Mouse (Mus musculus): Measurements from ENCODE around the gene Gm45233.

The Gm45233 gene

DNA sequence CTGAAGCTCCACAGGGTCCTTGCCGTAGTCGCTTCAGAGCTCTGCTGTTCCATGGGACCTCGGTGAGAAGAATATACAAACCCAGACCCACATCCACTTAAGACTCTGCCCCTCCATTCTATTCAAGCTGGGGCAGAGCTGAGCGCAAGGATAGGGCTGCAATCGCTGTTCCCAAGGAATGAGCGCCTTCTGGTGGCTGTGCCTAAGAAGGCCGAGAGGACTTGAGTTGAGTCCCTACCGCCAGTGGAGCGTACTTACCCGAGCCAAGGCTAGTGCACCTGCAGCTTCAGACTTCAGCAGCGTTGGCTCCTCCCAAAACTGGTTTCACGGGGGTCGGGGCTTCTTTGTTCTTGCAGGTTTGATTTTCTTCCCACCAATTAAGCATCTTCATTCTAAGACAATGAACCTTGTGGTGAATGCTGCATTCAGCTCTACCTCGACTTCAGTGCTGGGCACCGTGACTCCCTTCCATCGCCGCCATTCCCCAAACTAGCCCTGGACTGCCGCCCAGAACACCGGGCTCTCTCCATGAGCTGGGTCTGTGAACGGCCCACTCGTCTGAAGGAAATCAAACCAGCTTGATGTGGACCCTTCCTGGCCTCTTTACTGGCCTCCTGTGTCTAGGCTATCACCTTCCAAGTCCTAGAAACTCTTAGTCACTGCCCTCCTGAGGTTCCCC lies 51.6 kb downstream of the Gm45233 start:
- peak in 1 of 2 experiments; percentile 46 for DNase-seq (ENCODE audit: low spot score in 2 of 2)

DNA sequence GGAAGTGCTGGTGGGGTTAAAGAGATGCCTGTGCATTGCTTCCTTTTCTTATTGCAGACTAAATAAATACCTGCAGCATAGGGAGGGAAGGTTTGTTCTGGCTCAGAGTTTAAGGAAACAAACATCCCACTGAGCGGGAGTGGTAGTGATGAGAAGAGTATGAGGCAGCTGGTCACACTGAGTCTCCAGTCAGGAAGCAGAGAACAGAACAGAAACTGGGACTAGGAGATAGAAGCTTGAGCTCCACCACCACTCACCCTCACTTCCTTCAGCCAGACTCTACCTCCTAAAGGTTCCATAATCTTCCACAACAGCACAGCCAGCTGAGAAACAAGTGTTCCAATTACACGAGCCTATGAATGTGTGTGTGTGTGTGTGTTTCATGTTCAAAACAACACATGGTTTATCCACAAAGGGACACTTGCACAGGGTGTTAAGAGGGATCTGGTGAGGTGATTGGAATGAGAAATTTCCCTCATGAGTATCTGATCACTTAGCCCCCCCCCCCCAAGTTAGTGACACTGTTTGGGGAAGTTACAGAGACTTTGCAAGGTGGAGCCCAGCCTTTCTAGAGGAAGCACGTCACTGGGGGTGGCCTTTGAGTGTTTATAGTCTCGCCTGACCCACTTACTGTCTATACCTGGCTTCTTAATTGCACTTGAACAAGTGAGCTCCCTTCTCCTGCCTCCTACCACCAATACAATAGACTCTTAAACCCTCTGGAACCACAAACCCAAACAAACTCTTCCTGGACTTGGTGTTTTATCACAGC lies 68.0 kb downstream of the Gm45233 start:
- no peak for DNase-seq (ENCODE audit: low spot score in 2 of 2)

DNA sequence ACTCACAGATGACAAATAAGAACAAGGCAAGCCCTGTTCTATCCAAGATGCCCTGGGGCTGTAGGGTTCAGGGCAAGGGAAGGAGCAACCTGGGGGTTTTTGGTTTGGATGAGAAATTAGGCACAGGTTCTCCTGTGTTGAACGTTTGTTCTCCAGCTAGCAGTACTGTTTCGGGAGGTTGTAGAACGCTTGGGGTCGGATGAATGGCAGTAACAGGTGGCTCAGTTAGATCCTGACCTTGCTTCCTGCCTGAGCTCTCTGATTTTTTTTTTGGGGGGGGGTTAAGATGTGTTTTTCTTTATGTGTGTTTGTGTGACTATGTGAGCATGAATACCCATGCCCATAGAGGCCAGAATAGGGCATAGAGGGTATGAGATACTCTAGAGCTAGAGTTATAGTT lies 68.6 kb downstream of the Gm45233 start:
- no peak for DNase-seq (ENCODE audit: low spot score in 2 of 2)

All from spleen, postnatal 10 days (tissue).